Mouse (Mus musculus) E14TG2a.4 (cell line): ENCODE results near the gene Pde12.

Source experiments
- CTCF ChIP-seq: conservative IDR thresholded peaks from 2 replicates; pipeline ENCODE4 v1.5.1; 2014; ENCODE audit warnings: low read length
- POU5F1 ChIP-seq: IDR thresholded peaks from 2 replicates; pipeline ENCODE4 v1.6.1; 2014; ENCODE audit warnings: low read length, borderline replicate concordance

GRCm38 (mm10) chr14:26669292-26670073 lies at the start of gene Pde12:
- TF ChIP-seq CTCF, result no peak
- TF ChIP-seq POU5F1, result no peak
